Mouse (Mus musculus): ENCODE measurements at regions not wholly inside any gene's neighbourhood (a gene's known extent, or its start where the extent isn't known, plus 50 kb on each side); places are given as distances from the start of the nearest gene placed in this dataset.
"Not testable (repeated sequence)": the region's sequence is repeated elsewhere in the genome, so short reads cannot be mapped to it uniquely, and the experiment has no call there.

GRCm38 (mm10) chr17:13492239-13492638, 137.9 kb downstream of the Tcp10c start:
- not testable (repeated sequence) for DNase-seq

- DNase-seq, result not testable (repeated sequence)
Observed at GRCm38 (mm10) chr17:13492649-13493277, 138.4 kb downstream of the Tcp10c start.

- not testable (repeated sequence) for DNase-seq
Observed at GRCm38 (mm10) chr17:13493866-13494265, 139.5 kb downstream of the Tcp10c start.

- DNase-seq, result not testable (repeated sequence)
Observed at GRCm38 (mm10) chr17:13494475-13494874, 140.1 kb downstream of the Tcp10c start.

GRCm38 (mm10) chr17:13504365-13504764, 150.0 kb downstream of the Tcp10c start:
- not testable (repeated sequence) for DNase-seq

GRCm38 (mm10) chr17:13504827-13505268, 150.5 kb downstream of the Tcp10c start:
- DNase-seq, result not testable (repeated sequence)

GRCm38 (mm10) chr17:13507397-13508063, 153.2 kb downstream of the Tcp10c start:
- DNase-seq, result not testable (repeated sequence)

GRCm38 (mm10) chr17:13519409-13520201, 165.2 kb downstream of the Tcp10c start:
- not testable (repeated sequence) for DNase-seq

GRCm38 (mm10) chr17:13532579-13532978, 178.2 kb downstream of the Tcp10c start:
- DNase-seq, result not testable (repeated sequence)

GRCm38 (mm10) chr17:13540446-13541241, 186.3 kb downstream of the Tcp10c start:
- no peak for DNase-seq

GRCm38 (mm10) chr17:13541249-13541648, 186.9 kb downstream of the Tcp10c start:
- DNase-seq, result no peak

GRCm38 (mm10) chr17:13542261-13542660, 187.9 kb downstream of the Tcp10c start:
- DNase-seq, result no peak

GRCm38 (mm10) chr17:13542856-13543255, 188.5 kb downstream of the Tcp10c start:
- no peak for DNase-seq

- DNase-seq, result no peak
Observed at GRCm38 (mm10) chr17:13544036-13544795, 189.8 kb downstream of the Tcp10c start.

- DNase-seq, result no peak
Observed at GRCm38 (mm10) chr17:13546249-13546648, 191.9 kb downstream of the Tcp10c start.

GRCm38 (mm10) chr17:13546669-13547085, 192.3 kb downstream of the Tcp10c start:
- DNase-seq, result no peak

GRCm38 (mm10) chr17:13547657-13548360, 193.4 kb downstream of the Tcp10c start:
- no peak for DNase-seq

GRCm38 (mm10) chr17:13549975-13550895, 195.9 kb downstream of the Tcp10c start:
- DNase-seq, result no peak

GRCm38 (mm10) chr17:13550896-13551267, 196.5 kb downstream of the Tcp10c start:
- DNase-seq, result not testable (repeated sequence)
